Mouse (Mus musculus): ENCODE measurements at regions not wholly inside any gene's neighbourhood (a gene's known extent, or its start where the extent isn't known, plus 50 kb on each side); places are given as distances from the start of the nearest gene placed in this dataset.

DNA sequence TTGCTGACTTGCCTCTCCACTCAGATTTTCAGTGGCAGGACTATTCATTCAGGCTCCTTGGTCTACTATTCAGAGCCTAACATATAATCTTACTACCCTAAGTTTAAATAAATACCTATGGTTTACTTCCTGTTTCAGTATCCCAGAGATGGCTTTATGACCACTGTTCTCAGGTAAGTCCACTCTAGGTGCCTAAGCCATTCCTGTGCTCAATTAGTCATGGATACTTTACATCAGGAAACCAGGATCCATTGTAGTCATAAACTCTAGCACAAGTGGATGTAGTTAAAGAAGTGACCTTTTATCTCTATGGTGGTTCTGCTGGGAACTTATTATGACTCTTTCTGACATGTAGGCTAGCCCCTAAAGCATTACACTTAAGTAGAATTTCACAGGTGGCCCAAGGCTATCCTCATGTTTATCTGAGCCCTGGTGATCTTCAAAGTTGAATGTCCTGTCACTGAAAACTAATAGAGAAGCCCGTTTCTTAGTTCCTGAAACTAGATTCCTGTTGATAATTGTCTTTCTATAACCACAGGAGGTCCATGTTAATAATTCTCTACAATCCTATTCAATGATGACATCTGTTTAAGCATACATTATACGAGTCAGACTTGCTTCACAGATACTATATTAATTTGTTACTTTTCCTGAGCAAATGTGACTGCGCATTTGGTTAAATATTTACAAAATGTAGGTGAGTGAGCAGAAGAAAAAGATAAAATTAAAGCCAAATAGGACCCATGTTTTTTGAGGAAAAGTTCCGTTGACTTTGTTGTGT is 1067.0 kb downstream of the Car8 start:
- no peaks in the 10 kb centered on the region for H3K4me1 ChIP-seq (ENCODE audit: control insufficient read depth in 1 of 2, insufficient read depth in 2 of 2)
- in situ Hi-C loops (cut with MboI; ENCODE audit: low pct_ligation_motif_present, low pct_unique_long_range_greater_than_20kb, low sequenced_read_pairs) = no loop called here
- no peaks in the 10 kb centered on the region for H3K36me3 ChIP-seq (replicated peaks in 1 of 2; ENCODE audit: control insufficient read depth in 1 of 2, insufficient read depth in 1 of 2, low read length in 1 of 2)
- H3K9ac ChIP-seq (ENCODE audit: insufficient read depth, low read depth) = no peak overlapping the region
- H3K9me3 ChIP-seq (replicated peaks; ENCODE audit: low read length) = no peaks in the 10 kb centered on the region
- no peaks in the 10 kb centered on the region for H3K27me3 ChIP-seq (replicated peaks)
- TF ChIP-seq POLR2AphosphoS2 (IDR thresholded peaks at IDR 0.05; ENCODE audit: low read depth, low read length) (no peak), SIN3A (IDR thresholded peaks at IDR 0.05; ENCODE audit: low read length) (no peak), UBTF (IDR thresholded peaks at IDR 0.05; ENCODE audit: low read depth, low read length) (no peak), EP300 (IDR thresholded peaks at IDR 0.05; ENCODE audit: low read length) (no peak), TCF12 (IDR thresholded peaks at IDR 0.05; ENCODE audit: low read depth, low read length) (no peak), USF1 (IDR thresholded peaks at IDR 0.05; ENCODE audit: low read depth, low read length) (no peak), BHLHE40 (IDR thresholded peaks at IDR 0.05; ENCODE audit: low read depth, low read length) (no peak), MXI1 (IDR thresholded peaks at IDR 0.05; ENCODE audit: low read depth, low read length) (no peak), JUN (IDR thresholded peaks at IDR 0.05; ENCODE audit: insufficient read depth, low read depth, low read length) (no peak), MAZ (IDR thresholded peaks at IDR 0.05; ENCODE audit: low read depth, low read length) (no peak), NELFE (IDR thresholded peaks at IDR 0.05; ENCODE audit: low read depth, low read length) (no peak), ZC3H11A (IDR thresholded peaks at IDR 0.05; ENCODE audit: low read depth, low read length) (no peak)
- H3K4me3 ChIP-seq (replicated peaks in 1 of 3; ENCODE audit: low read depth in 2 of 3, low read length in 2 of 3, poor library complexity in 1 of 3) = no peak overlapping the region
- no peaks in the 10 kb centered on the region for H3K79me2 ChIP-seq (replicated peaks; ENCODE audit: control insufficient read depth, extremely low read depth, insufficient read depth, poor library complexity, severe bottlenecking)
- H3K27ac ChIP-seq (ENCODE audit: insufficient read depth, low read depth) = no peak overlapping the region
- no peak overlapping the region for H3K4me2 ChIP-seq (ENCODE audit: insufficient read depth, low read depth, poor library complexity, severe bottlenecking)
- no peak for DNase-seq (ENCODE audit: extremely low read depth)
- dilution Hi-C loops (cut with MboI; ENCODE audit: extremely low pct_ligation_motif_present, extremely low pct_unique_long_range_greater_than_20kb, low sequenced_read_pairs) = no loop called here

- no peak overlapping the region for H3K4me2 ChIP-seq (ENCODE audit: insufficient read depth, low read depth, poor library complexity, severe bottlenecking)
- in situ Hi-C loops (cut with MboI; ENCODE audit: low pct_ligation_motif_present, low pct_unique_long_range_greater_than_20kb, low sequenced_read_pairs) = no loop called here
- dilution Hi-C loops (cut with MboI; ENCODE audit: extremely low pct_ligation_motif_present, extremely low pct_unique_long_range_greater_than_20kb, low sequenced_read_pairs) = no loop called here
Measured at GRCm38 (mm10) chr4:7161411-7161810, 1077.4 kb downstream of the Car8 start.

More at GRCm38 (mm10) chr4:7161411-7161810, 1077.4 kb downstream of the Car8 start:
- no peaks in the 10 kb centered on the region for H3K9me3 ChIP-seq (replicated peaks; ENCODE audit: low read length)
- H3K9ac ChIP-seq (ENCODE audit: insufficient read depth, low read depth) = no peak overlapping the region
- DNase-seq (ENCODE audit: extremely low read depth) = no peak
- H3K27ac ChIP-seq (ENCODE audit: insufficient read depth, low read depth) = no peak overlapping the region
- H3K4me1 ChIP-seq (ENCODE audit: control insufficient read depth in 1 of 2, insufficient read depth in 2 of 2) = peaks cover under 1 to 4% of the 10 kb centered on the region in 2 experiments; a peak in 3 of 4 replicates
- no peaks in the 10 kb centered on the region for H3K27me3 ChIP-seq (replicated peaks)
- no peak for TF ChIP-seq ZMIZ1 (IDR thresholded peaks at IDR 0.05; ENCODE audit: low read depth, low read length)
- TF ChIP-seq MAX (IDR thresholded peaks at IDR 0.05; ENCODE audit: low read length) = no peak
- TF ChIP-seq IRF4 (IDR thresholded peaks at IDR 0.05; ENCODE audit: low read depth, low read length) = no peak
- TF ChIP-seq MEF2A (IDR thresholded peaks at IDR 0.05; ENCODE audit: borderline replicate concordance, low read depth, low read length) = no peak
- no peak for TF ChIP-seq CTCF (conservative IDR thresholded peaks at IDR 0.05 in 1 of 2, IDR thresholded peaks at IDR 0.05 in 1 of 2; ENCODE audit: low read depth in 2 of 2, low read length in 2 of 2)
- no peak for TF ChIP-seq ZNF384 (IDR thresholded peaks at IDR 0.05; ENCODE audit: low read depth, low read length)
- TF ChIP-seq POLR2A (IDR thresholded peaks at IDR 0.05; ENCODE audit: low read depth, low read length) = no peak
- TF ChIP-seq MAFK (IDR thresholded peaks at IDR 0.05; ENCODE audit: insufficient replicate concordance, low read length) = no peak
- no peak for TF ChIP-seq E2F4 (IDR thresholded peaks at IDR 0.05; ENCODE audit: insufficient replicate concordance, low read depth, low read length)
- TF ChIP-seq USF1 (IDR thresholded peaks at IDR 0.05; ENCODE audit: low read depth, low read length) = no peak
- TF ChIP-seq KAT2A (IDR thresholded peaks at IDR 0.05; ENCODE audit: insufficient replicate concordance, low read length) = no peak
- TF ChIP-seq NELFE (IDR thresholded peaks at IDR 0.05; ENCODE audit: low read depth, low read length) = no peak
- TF ChIP-seq CHD2 (IDR thresholded peaks at IDR 0.05; ENCODE audit: low read length) = no peak
- TF ChIP-seq ZC3H11A (IDR thresholded peaks at IDR 0.05; ENCODE audit: low read depth, low read length) = no peak
- no peaks in the 10 kb centered on the region for H3K36me3 ChIP-seq (replicated peaks in 1 of 2; ENCODE audit: control insufficient read depth in 1 of 2, insufficient read depth in 1 of 2, low read length in 1 of 2)
- H3K4me3 ChIP-seq (replicated peaks in 1 of 3; ENCODE audit: low read depth in 2 of 3, low read length in 2 of 3, poor library complexity in 1 of 3) = no peak overlapping the region
- no peaks in the 10 kb centered on the region for H3K79me2 ChIP-seq (replicated peaks; ENCODE audit: control insufficient read depth, extremely low read depth, insufficient read depth, poor library complexity, severe bottlenecking)

Measured in CH12.LX (cell line).